Mouse (Mus musculus) midbrain, embryonic 16.5 days (tissue): ENCODE data around the gene Syngr1. TPM values are rescaled to one million over a fixed set of nuclear protein-coding genes. Genes with fewer than 3 reads are reported as not detected.

Experiments used
- ATAC-seq: fragments of 200-750 bp; cut with Nextera tagmentation; 2 replicates; pipeline ENCODE4 v1.8.0; 2017; ENCODE audit warnings: moderate TSS enrichment
- H3K27ac ChIP-seq: fragments of 300-500 bp; sonication (generic); 2 replicates; pipeline ENCODE4 v1.5.1; 2014; ENCODE audit warnings: mild to moderate bottlenecking, low read length, mixed read lengths
- H3K27me3 ChIP-seq: fragments of 300-500 bp; sonication (generic); 2 replicates; pipeline ENCODE4 v1.6.1; 2014; ENCODE audit warnings: low read depth, low read length, mixed read lengths; ENCODE audit not compliant: control insufficient read depth, insufficient read depth
- H3K36me3 ChIP-seq: fragments of 300-500 bp; sonication (generic); 2 replicates; pipeline ENCODE4 v1.6.1; 2014; ENCODE audit warnings: mild to moderate bottlenecking, low read length, moderate library complexity, mixed read lengths; ENCODE audit not compliant: control insufficient read depth, insufficient read depth
- H3K4me1 ChIP-seq: fragments of 300-500 bp; sonication (generic); 2 replicates; pipeline ENCODE4 v1.6.1; 2014; ENCODE audit warnings: mild to moderate bottlenecking, low read length, mixed read lengths; ENCODE audit not compliant: control insufficient read depth, insufficient read depth
- H3K4me2 ChIP-seq: fragments of 300-500 bp; sonication (generic); 2 replicates; pipeline ENCODE4 v1.6.1; 2014; ENCODE audit warnings: mild to moderate bottlenecking, low read length, mixed read lengths
- H3K4me3 ChIP-seq: fragments of 300-500 bp; sonication (generic); 2 replicates; pipeline ENCODE4 v1.5.1; 2014; ENCODE audit warnings: low read depth, mild to moderate bottlenecking, low read length, moderate library complexity, mixed read lengths
- H3K9ac ChIP-seq: fragments of 300-500 bp; sonication (generic); 2 replicates; pipeline ENCODE4 v1.6.1; 2014; ENCODE audit warnings: low read depth, low read length, mixed read lengths
- H3K9me3 ChIP-seq: fragments of 300-500 bp; sonication (generic); replicated peaks from 2 replicates; pipeline ENCODE4 v1.6.1; 2014; ENCODE audit warnings: mild to moderate bottlenecking, low read length, mixed read lengths; ENCODE audit not compliant: control insufficient read depth, poor library complexity, severe bottlenecking
- WGBS: fragments of 180-500 bp; shearing (Covaris S2); extraction: QIAGEN DNeasy Blood & Tissue Kit; methylation state at CpG from one replicate; pipeline ENCODE4 v1.1.7; 2014; 5-methylcytosine and 5-hydroxymethylcytosine counted together
- polyA plus RNA-seq: library from polyadenylated mRNA; unstranded; fragments of >200 nt; fragmentation: Nextera tagmentation; extraction: Ambion mirVana; gene quantifications from 2 replicates; pipeline ENCODE4 v1.2.1, GENCODE M21; 2015

Syngr1 gene
- polyA plus RNA-seq, 1 experiment from 2014 or later: 83.9 TPM

DNA sequence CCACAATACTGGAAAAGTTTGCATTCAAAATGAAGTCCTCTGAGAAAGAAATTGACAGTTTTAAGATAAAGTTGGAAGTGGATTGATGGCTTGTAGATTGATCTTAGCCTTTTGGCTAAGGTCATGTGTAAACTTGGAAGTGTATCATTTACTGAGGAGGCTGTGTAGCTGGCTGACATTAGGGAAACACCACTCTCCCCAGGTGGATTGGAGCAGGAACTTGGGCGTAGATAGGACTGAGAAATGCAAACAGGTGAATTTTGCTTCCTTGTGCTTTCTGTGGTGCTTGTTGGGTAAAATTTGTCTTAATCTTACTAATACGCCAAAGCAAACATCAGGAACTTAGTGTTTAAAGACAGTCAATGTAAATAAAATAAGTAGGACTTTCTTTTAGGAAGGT lies 49.2 kb downstream of the Syngr1 start:
- Histone ChIP-seq H3K4me1 (peaks cover under 1% of the 10 kb centered on the region; the same call in 1 of the 2 replicates), H3K4me2 (no peak overlapping the region), H3K27ac (no peak overlapping the region), H3K36me3 (no peaks in the 10 kb centered on the region), H3K27me3 (no peaks in the 10 kb centered on the region), H3K9ac (no peak overlapping the region), H3K9me3 (no peaks in the 10 kb centered on the region), H3K4me3 (no peak overlapping the region)
- ATAC-seq: no peak
- 95% methylated on average over 2 of the region's 2 CpGs for WGBS

DNA sequence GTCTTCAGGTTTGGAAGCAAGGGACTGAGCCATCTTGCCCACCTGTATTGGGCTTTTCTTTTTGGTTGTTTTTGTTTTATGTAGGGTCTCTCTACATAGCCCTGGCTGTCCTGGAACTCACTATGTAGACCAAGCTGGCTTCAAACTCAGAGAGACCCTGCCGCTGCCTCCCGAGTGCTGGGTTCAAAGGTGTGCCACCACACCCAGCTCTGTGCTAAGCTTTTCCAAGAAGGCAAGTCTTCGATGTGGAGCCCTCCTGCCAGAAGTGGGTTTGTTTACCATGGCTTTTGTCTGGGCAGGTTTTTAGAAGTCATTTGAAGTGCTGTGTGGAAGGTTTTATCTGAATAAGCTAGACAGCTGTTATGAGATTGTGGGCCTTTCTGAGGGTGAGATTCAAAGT lies 49.7 kb downstream of the Syngr1 start:
- 97% methylated on average over 3 of the region's 3 CpGs for WGBS
- no peaks in the 10 kb centered on the region for H3K27me3 ChIP-seq
- no peak overlapping the region for H3K4me3 ChIP-seq
- no peaks in the 10 kb centered on the region for H3K36me3 ChIP-seq
- no peak overlapping the region for H3K4me2 ChIP-seq
- H3K9ac ChIP-seq: no peak overlapping the region
- H3K9me3 ChIP-seq: no peaks in the 10 kb centered on the region
- H3K4me1 ChIP-seq: no peaks in the 10 kb centered on the region
- no peak overlapping the region for H3K27ac ChIP-seq
- ATAC-seq: no peak

GRCm38 (mm10) chr15:80142130-80142529 lies 51.0 kb downstream of the Syngr1 start:
- Histone ChIP-seq H3K4me1 (peaks cover 3% of the 10 kb centered on the region; the same call in 1 of the 2 replicates), H3K9ac (no peak overlapping the region), H3K27me3 (no peaks in the 10 kb centered on the region), H3K4me3 (no peak overlapping the region), H3K4me2 (no peak overlapping the region), H3K27ac (no peak overlapping the region), H3K36me3 (no peaks in the 10 kb centered on the region), H3K9me3 (no peaks in the 10 kb centered on the region)
- no peak for ATAC-seq
- WGBS: 97% methylated on average over 3 of the region's 3 CpGs

GRCm38 (mm10) chr15:80143760-80144159 lies 52.6 kb downstream of the Syngr1 start:
- peaks cover 4% of the 10 kb centered on the region; the same call in 1 of the 2 replicates for H3K4me1 ChIP-seq
- H3K36me3 ChIP-seq: no peaks in the 10 kb centered on the region
- no peak overlapping the region for H3K9ac ChIP-seq
- no peak overlapping the region for H3K27ac ChIP-seq
- H3K4me2 ChIP-seq: no peak overlapping the region
- no peak for ATAC-seq
- no peaks in the 10 kb centered on the region for H3K9me3 ChIP-seq
- H3K27me3 ChIP-seq: no peaks in the 10 kb centered on the region
- H3K4me3 ChIP-seq: no peak overlapping the region
- WGBS: 96% methylated on average over 6 of the region's 6 CpGs

GRCm38 (mm10) chr15:80145397-80145796 lies 54.3 kb downstream of the Syngr1 start:
- no peak overlapping the region for H3K4me2 ChIP-seq
- H3K4me1 ChIP-seq: peaks cover 4% of the 10 kb centered on the region; the same call in 1 of the 2 replicates
- H3K9ac ChIP-seq: no peak overlapping the region
- no peak overlapping the region for H3K4me3 ChIP-seq
- no peaks in the 10 kb centered on the region for H3K36me3 ChIP-seq
- H3K9me3 ChIP-seq: no peaks in the 10 kb centered on the region
- WGBS: 95% methylated on average over 5 of the region's 5 CpGs
- H3K27ac ChIP-seq: no peak overlapping the region
- ATAC-seq: no peak
- H3K27me3 ChIP-seq: no peaks in the 10 kb centered on the region

DNA sequence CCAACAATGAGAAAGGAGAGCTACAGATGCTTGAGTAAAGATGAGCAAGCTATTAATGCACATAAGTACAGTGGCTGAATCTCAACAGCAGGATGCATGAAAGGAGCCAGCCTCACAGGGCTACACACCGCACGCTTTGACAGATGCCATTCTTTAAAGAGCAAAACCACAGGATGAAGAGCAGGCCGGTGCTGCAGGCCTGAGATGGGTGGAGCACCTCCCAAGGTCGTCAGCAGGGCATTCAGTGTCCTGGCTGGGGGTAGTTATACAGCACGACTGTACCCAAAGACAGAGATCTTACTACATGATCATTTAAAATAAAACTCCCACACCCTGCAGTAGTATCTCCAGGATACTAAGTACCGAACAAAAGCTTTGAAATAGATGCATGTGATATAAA lies 55.0 kb downstream of the Syngr1 start:
- WGBS: 58% methylated on average over 6 of the region's 6 CpGs
- H3K27ac ChIP-seq: 0 out of 2 replicates have a peak overlapping the region, but pooled peaks have one; percentile 28
- ATAC-seq: no peak

GRCm38 (mm10) chr15:80147090-80147489 lies 56.0 kb downstream of the Syngr1 start:
- ATAC-seq: no peak
- H3K9me3 ChIP-seq: no peaks in the 10 kb centered on the region
- no peak overlapping the region for H3K4me2 ChIP-seq
- no peak overlapping the region for H3K27ac ChIP-seq
- H3K4me1 ChIP-seq: peaks cover 4% of the 10 kb centered on the region; the same call in 1 of the 2 replicates
- H3K27me3 ChIP-seq: no peaks in the 10 kb centered on the region
- WGBS: 78% methylated on average over 14 of the region's 14 CpGs
- no peak overlapping the region for H3K4me3 ChIP-seq
- no peak overlapping the region for H3K9ac ChIP-seq
- 0 out of 2 replicates have a peak, but pooled peaks cover 2% of the 10 kb centered on the region for H3K36me3 ChIP-seq

More for the DNA sequence above, 55.0 kb downstream of the Syngr1 start:
- Histone ChIP-seq H3K4me1 (peaks cover 4% of the 10 kb centered on the region; the same call in 1 of the 2 replicates), H3K36me3 (no peaks in the 10 kb centered on the region), H3K4me3 (no peak overlapping the region), H3K27me3 (no peaks in the 10 kb centered on the region), H3K9me3 (no peaks in the 10 kb centered on the region), H3K4me2 (no peak overlapping the region), H3K9ac (no peak overlapping the region)

- no peak overlapping the region for H3K27ac ChIP-seq
- 56% methylated on average over 5 of the region's 5 CpGs for WGBS
- no peak overlapping the region for H3K4me3 ChIP-seq
- H3K4me2 ChIP-seq: no peak overlapping the region
- no peak overlapping the region for H3K9ac ChIP-seq
- 0 out of 2 replicates have a peak, but pooled peaks cover 2% of the 10 kb centered on the region for H3K36me3 ChIP-seq
- H3K4me1 ChIP-seq: peaks cover 4% of the 10 kb centered on the region; the same call in 1 of the 2 replicates
- H3K27me3 ChIP-seq: no peaks in the 10 kb centered on the region
- H3K9me3 ChIP-seq: no peaks in the 10 kb centered on the region
- ATAC-seq: no peak
These were observed 56.4 kb downstream of the Syngr1 start for GRCm38 (mm10) chr15:80147511-80147910.

DNA sequence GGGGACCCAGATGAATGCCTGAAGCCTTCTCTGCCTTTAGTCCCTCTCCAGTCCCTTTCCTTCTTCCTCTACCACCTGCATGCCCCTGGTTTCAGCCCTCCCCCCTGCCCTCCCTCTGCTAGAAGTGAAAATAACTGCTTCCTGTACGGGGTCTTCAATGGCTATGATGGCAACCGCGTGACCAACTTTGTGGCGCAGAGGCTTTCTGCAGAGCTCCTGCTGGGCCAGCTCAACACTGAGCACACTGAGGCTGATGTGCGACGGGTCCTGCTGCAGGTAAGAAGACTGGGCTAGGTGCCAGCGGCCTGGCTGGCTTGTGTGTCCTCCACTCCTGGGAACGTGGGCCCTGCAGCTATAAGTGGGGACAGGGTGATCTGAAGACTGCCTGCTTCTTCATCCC lies 57.4 kb downstream of the Syngr1 start:
- Histone ChIP-seq H3K36me3 (0 out of 2 replicates have a peak, but pooled peaks cover 2% of the 10 kb centered on the region), H3K9ac (no peak overlapping the region), H3K27me3 (no peaks in the 10 kb centered on the region), H3K4me3 (no peak overlapping the region), H3K4me1 (peaks cover 4% of the 10 kb centered on the region; the same call in 1 of the 2 replicates), H3K27ac (no peak overlapping the region), H3K4me2 (no peak overlapping the region), H3K9me3 (no peaks in the 10 kb centered on the region)
- 78% methylated on average over 8 of the region's 8 CpGs for WGBS
- no peak for ATAC-seq
